ENCODE assay signal across 13 mouse cellular contexts in the genomic region with DNA sequence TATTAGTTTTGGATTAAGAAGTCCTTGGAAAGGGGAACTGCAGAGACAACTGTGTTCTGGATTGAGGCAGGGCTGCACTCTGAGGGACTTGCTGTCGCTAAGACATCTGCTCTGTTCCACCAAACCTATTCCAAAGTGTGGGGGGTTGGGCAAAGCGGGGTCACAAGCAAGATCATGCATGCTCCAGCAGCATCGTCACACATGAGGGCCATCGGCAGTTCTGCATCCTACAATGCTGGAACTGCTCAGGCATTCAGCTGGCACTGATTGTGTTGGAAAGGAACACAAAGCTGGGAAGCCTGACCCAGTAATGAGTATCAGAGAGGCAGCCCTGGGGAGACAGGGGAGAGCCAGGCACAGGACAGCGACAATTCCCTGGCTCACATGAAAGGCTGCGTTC. TPM values are rescaled to one million over a fixed set of nuclear protein-coding genes. Genes with fewer than 3 reads are reported as not detected.
DNase-seq lines count a peak whose midpoint lies in the region; ATAC-seq lines count a peak whose summit lies in the region.
"Had no signal": no experiment of that assay in that cellular context is flagged by ENCODE, and none has a peak within 500 bp of the region (broad histone marks: within the 10 kb centered on the region; RNA-seq: fewer than 3 reads in every experiment).

No protein-coding gene starts in this region.

- H3K9me3 ChIP-seq in neural tube, embryonic 11.5 days (ENCODE audit: control insufficient read depth, low read length), result no peaks in the 10 kb centered on the region
- no peaks in the 10 kb centered on the region for H3K9me3 ChIP-seq in hindbrain, embryonic 15.5 days
- H3K9me3 ChIP-seq: embryonic facial prominence, embryonic 13.5 days; heart, embryonic 15.5 days had no signal

- no peak for ATAC-seq in neural tube, embryonic 11.5 days (ENCODE audit: insufficient read depth, low FRiP score, low TSS enrichment)
- ATAC-seq in hindbrain, embryonic 15.5 days (ENCODE audit: low FRiP score, low read depth), result 0 out of 2 replicates have a peak, but pooled peaks have one; percentile 49
- ATAC-seq: intestine, postnatal 0 days had no signal

- H3K4me2 ChIP-seq in neural tube, embryonic 11.5 days (ENCODE audit: low read depth), result no peak overlapping the region
- H3K4me2 ChIP-seq in hindbrain, embryonic 15.5 days, result no peak overlapping the region
- H3K4me2 ChIP-seq: embryonic facial prominence, embryonic 13.5 days; heart, embryonic 15.5 days had no signal

- no peaks in the 10 kb centered on the region for H3K27me3 ChIP-seq in neural tube, embryonic 11.5 days (ENCODE audit: control insufficient read depth, insufficient read depth, low read length)
- H3K27me3 ChIP-seq in hindbrain, embryonic 15.5 days, result no peaks in the 10 kb centered on the region
- H3K27me3 ChIP-seq: embryonic facial prominence, embryonic 13.5 days; heart, embryonic 15.5 days had no signal

- 57% methylated on average over 6 of the region's 6 CpGs for WGBS in neural tube, embryonic 11.5 days
- WGBS in hindbrain, embryonic 15.5 days, result 19% methylated on average over 6 of the region's 6 CpGs

- H3K36me3 ChIP-seq in neural tube, embryonic 11.5 days (ENCODE audit: control insufficient read depth, insufficient read depth, low read length), result no peaks in the 10 kb centered on the region
- H3K36me3 ChIP-seq in hindbrain, embryonic 15.5 days, result no peaks in the 10 kb centered on the region
- H3K36me3 ChIP-seq: embryonic facial prominence, embryonic 13.5 days; heart, embryonic 15.5 days had no signal

- peaks cover 5% of the 10 kb centered on the region; the same call in 1 of the 2 replicates for H3K4me1 ChIP-seq in neural tube, embryonic 11.5 days (ENCODE audit: control insufficient read depth, insufficient read depth, low read length)
- H3K4me1 ChIP-seq in hindbrain, embryonic 15.5 days (replicated peaks), result peaks cover 19% of the 10 kb centered on the region

- H3K27ac ChIP-seq in neural tube, embryonic 11.5 days (ENCODE audit: low read depth, low read length), result no peak overlapping the region
- no peak overlapping the region for H3K27ac ChIP-seq in hindbrain, embryonic 15.5 days (replicated peaks)
- H3K27ac ChIP-seq: embryonic facial prominence, embryonic 13.5 days; heart, embryonic 15.5 days had no signal

- peak; percentile 49 for DNase-seq in neural tube, embryonic 11.5 days (ENCODE audit: low spot score)
- DNase-seq in neural tube, embryonic 10.5 days (ENCODE audit: extremely low spot score, low spot score), result no peak
- peak; percentile 49 for DNase-seq in embryo, embryonic 10.5 days (ENCODE audit: low spot score)
- no peak for DNase-seq in yolk sac, embryonic 10.5 days (ENCODE audit: low spot score)
- no peak for DNase-seq in urinary bladder, postnatal 4 days (ENCODE audit: low spot score in 2 of 2)
- no peak for DNase-seq in adrenal gland, postnatal 4 days (ENCODE audit: low spot score in 2 of 2)
- DNase-seq: lung, postnatal 10 days; spleen, adult 18-20 months; thymus, adult 2 months had no signal

- no peak overlapping the region for H3K9ac ChIP-seq in neural tube, embryonic 11.5 days (ENCODE audit: low read length)
- no peak overlapping the region for H3K9ac ChIP-seq in hindbrain, embryonic 15.5 days
- H3K9ac ChIP-seq: embryonic facial prominence, embryonic 13.5 days; heart, embryonic 15.5 days had no signal

- no peak overlapping the region for H3K4me3 ChIP-seq in neural tube, embryonic 11.5 days (ENCODE audit: low read depth, low read length)
- H3K4me3 ChIP-seq in hindbrain, embryonic 15.5 days, result no peak overlapping the region
- H3K4me3 ChIP-seq: embryonic facial prominence, embryonic 13.5 days; heart, embryonic 15.5 days had no signal

RNA-seq across cellular contexts. Expression of a gene that starts 56.5 kb away (rescaled TPM):
- polyA plus RNA-seq in neural tube, embryonic 11.5 days (2014; fragmentation: Nextera tagmentation; extraction: Ambion mirVana), result 9.0 and 9.7 TPM in 2 replicates
- polyA plus RNA-seq in hindbrain, embryonic 15.5 days (2015; fragmentation: Nextera tagmentation; extraction: Ambion mirVana), result 29.9 and 33.9 TPM in 2 replicates
- 1 to 10 TPM; 5.4 to 5.8 TPM for total RNA-seq in adrenal gland, postnatal 4 days (2021)

Comparison
In these comparisons a context has a peak if more than half of its experiments do, and no peak if none do; other contexts are left out.
1. DNase-seq: peak in neural tube, embryonic 11.5 days (single experiment) and embryo, embryonic 10.5 days (single experiment); none in neural tube, embryonic 10.5 days (single experiment), yolk sac, embryonic 10.5 days (single experiment), urinary bladder, postnatal 4 days (0 of 2) and adrenal gland, postnatal 4 days (0 of 2).